Mouse (Mus musculus) 3T3-L1 (cell line): Measurements from ENCODE around the gene Atp6v1g1.

Experiments used
- DNase-seq: peaks from one replicate; pipeline ENCODE4 v3.0.0-alpha.2; 2015; ENCODE audit warnings: low read depth, low spot score

Gene Atp6v1g1

DNA sequence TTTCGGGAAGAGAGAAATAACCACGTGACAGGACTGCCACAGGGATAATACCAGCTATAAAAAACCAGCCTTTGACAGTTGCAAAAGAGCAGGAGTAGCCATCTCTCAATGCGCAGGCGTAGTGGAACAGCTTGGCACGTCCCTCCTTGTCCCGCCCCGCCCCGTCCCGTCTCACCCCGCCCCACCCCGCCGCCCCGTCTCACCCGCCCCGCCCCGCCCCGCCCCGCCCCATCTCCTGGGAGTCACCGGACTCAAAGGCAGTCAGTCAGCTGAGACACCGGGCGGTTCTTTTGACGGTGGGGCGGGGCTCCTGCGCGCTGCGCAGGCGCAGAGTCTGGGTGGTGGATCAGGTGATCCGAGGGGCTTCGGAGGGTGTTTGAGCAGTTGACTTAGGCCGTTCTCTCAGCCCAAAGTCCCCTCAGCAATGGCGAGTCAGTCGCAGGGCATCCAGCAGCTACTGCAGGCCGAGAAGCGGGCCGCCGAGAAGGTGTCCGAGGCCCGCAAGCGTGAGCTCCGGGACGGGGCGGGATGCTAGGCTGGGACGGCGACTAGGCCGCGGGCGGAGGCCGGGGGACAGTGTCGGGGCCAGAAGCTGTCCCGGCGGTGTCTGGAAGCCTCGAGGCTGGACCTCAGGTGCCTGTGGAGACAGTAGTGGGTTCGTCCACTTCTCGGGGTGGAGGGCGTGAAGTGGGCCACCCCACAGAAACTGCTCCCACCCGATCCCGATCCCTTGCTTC, at the start of gene Atp6v1g1:
TSS of gene Atp6v1g1 (plus strand) at position 279 of the 737 bp plus-strand sequence.
- DNase-seq = peak; percentile 90

DNA sequence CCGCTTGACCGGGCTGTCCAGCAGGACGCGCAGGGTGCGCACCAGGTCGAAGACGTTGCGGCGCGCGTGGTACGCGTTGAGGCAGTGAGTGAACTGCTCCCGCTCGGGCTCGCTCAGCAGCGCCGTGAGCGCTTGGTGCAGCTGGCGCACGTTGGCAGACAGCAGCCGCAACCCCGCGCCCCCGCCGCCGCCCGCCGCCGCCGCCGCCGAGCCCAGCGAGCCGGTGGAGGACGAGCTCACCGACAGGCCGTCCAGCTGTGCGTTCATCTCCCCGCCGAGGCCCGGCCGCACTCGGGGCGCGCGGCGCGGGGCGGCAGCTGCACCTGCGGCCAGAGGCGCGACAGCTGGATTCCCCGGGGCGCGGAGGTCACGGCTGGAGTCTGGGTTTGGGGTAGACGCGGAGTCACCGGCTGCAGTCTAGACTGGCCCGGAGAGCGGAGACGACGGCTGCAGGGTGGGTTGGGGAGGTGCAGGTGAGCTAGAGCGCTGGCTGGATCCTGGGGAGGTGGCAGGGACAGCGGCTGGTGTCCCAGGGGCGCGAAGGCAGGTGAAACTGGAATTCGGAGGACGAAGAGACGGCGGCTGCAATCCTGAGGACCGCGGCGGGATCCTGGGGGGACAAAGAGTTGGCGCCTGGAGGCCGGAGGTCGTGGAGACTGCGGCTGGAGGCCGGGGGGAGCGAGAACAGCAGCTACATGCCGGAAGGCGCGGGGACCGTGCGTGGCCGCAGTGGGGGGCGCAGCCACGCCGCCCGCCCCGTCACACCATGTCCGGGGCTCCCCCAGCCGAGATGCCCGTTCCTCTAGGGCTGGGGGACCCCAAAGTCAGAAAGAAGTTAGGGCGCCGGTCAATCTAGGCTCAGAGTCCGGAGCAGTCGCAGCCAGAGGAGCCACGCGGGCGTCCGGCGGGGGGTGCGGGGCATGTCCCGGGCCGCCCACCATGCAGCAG, 49.3 kb upstream of the Atp6v1g1 start:
- DNase-seq = no peak

DNA sequence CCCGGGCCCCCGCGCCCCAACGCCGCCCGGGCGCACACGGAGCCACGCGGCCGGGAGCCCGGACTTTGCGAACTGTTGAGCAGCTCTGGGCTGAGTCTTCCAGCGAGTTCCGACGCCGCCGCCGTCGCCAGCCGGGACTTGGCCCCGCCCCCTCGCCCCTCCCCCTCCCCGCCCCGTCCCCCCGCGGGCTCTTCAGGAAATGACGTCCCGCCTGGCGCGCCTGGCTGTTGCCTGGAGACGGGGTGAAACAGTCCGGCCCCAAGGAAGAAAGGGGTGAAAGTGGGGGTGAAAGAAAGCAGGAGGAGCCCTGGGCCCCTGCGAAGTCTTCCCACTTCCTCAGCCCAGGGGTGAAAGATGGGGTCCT, 48.7 kb upstream of the Atp6v1g1 start, which contains the start of gene Whrn:
TSS of gene Whrn (minus strand) at position 77 of the 364 bp plus-strand sequence.
- peak; percentile 71 for DNase-seq

DNA sequence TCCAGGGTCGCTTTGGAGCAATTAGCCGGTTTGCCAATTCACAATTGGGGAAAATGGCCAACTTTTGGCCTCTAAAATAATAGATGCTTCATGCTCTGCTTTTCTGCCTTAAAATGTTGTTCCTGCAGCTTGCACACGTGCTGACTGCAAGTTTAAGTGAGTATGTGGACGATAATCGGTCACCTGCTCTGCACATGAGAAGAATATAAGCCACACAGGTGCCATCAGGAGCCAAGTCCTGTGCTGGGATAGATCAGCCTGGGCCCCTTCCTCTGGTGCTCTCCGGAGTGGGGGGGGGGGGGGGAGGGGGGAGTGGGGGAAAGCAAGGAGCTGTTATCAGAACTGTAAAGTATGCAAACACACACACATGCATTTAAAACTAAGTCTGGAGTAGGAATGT, 48.3 kb upstream of the Atp6v1g1 start:
- no peak for DNase-seq

DNA sequence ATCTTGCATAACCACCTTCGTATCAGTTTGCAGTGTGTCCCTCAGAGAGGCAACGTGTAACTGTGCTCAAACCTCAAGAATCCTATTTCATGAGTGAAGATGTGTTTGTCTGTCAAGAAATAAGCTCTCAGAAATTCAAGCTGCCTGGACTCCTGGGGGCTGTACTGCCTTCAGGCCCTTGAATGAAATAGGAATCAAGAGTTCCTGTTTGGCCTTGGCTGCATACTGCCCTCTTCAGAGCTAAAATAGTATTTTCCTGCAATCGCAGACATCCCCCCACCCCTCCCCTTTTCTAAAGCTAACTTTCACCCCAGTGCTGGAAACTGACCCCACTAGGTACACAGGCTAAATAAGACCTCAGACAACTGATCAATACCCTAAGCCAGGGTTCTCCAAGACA, 46.2 kb upstream of the Atp6v1g1 start:
- DNase-seq = no peak

DNA sequence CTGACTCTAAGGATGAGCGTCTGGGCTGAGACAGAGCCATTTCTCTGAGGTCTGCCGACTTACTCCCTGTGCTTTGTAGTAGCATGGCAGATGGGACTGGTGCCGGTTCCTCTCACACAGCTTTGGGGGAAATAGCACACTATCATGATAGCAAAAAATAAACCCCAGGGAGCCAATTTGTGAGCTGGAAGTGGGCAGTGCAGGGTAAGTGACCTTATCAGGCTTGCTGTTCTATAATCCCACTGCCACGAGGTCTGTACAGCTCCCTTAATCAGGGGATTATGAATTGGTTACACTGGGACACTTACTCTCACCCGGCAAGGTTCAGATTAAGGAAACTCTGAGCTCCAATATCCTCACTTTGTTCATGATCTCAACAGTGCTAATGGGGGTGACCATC, 43.5 kb upstream of the Atp6v1g1 start:
- DNase-seq = no peak

DNA sequence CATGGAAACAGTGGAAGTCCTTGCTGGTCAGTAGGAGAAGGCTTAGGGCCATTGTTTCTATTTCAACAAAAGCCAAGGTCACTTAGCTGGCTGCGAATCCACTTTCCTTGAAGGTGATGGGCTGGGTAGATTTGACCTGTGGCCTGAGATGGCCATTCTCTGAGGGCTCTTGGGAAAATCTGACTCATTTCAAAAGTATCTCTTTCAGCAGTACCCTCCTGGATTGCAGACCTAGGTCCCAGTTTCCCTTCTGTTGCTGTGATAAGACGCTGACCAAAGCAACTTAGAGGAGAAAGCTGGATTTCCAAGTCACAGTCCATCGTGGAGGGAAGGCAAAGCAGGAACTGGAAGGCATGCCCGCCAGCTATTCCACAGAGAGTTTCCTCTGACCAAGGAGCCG, 40.6 kb upstream of the Atp6v1g1 start:
- DNase-seq = peak; percentile 25

DNA sequence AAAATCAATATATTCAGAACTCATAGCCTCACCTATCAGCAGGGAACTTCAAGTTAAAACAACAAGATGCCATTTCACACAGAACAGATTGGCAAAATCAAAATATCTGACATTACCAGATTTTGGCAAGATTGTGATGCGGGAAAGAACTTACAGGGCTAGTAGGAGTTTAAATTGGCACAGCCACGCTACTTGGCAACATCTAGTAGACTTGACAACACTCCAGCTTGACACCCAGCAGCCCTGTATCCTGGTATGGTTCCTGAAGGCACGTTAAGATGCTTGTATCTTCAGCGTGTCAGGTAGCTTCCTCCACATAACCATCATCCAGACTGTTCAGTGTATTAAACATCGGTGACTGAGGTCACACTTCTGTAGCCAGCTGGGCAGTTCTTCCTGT, 37.1 kb upstream of the Atp6v1g1 start:
- DNase-seq = no peak

DNA sequence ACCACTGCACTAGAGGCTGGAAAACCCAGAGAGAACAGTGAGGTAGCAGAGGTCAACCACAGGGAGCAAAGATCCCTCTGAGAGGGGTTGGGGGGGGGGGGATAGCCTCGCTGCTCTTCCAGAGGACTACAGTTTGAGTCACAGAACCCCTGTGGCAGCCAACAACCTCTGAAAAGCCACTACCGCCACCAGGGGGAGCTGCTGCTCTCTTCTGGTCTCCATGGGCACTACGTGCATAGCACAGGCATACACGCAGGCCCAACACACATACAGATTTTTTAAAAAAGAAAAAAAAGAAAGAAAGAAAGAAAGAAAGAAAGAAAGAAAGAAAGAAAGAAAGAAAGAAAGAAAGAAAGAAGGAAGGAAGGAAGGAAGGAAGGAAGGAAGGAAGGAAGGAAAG, 36.3 kb upstream of the Atp6v1g1 start:
- peak; percentile 81 for DNase-seq

DNA sequence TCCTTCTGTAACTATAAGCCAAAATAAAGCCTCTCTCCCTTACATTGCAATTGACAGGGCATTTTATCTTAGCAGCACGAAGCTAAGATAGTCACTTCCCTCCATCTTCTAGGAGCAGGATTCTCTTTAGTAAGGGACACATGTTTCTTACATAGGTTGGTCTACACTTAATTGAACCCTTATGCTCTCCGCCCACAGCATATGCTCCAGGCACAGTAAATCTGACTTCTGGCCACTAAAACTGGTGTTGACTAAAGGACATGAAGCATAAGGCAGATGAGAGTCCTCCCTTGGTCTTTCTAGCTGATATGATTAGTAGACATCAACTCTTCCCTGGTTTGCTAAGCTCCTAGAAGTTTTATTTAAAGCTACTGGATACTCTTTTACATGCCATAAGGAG, 31.7 kb upstream of the Atp6v1g1 start:
- peak; percentile 51 for DNase-seq

DNA sequence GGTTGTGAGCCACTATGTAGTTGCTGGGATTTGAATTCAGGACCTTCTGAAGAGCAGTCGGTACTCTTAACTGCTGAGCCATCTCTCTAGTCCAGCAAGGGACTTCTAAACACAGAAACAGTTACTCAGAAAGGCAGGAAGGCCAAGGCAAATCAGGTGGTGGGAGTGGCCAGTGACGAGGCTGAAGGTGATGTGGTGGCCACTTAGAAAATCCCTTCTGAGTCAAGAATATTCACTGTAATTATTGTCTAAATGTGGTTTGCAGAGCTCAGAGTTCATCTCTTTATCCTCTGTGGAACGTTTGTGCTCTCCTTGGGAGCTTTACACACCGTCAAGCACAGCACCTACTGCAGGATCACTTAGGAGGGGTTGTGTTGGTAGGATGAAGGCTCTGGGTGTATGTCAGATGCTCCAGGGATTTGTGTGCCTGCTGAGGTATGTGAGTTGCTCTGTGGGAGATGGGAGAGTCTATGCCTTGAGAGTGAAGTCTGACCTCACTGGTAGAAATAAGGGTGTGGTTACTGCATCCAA, 30.1 kb upstream of the Atp6v1g1 start:
- DNase-seq = no peak

DNA sequence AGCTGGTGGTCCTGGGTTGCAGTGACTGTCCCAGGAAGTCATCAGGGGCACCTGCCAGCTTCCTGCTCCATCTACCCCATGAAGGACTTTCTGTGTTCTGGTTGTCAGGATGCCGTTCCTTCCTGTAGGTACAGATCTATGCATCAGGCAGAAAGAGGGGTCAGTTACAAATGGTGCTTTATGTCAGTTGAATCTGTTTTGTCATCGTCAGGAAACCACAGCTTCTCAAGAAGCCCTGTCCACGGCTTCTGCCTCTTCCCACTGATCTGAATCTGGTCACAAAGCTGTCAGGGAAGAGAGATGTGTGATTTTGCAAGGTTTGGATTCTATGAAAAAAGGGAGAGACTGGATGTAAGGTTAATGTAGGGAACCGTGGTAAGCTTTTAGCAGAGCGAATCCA, 29.6 kb upstream of the Atp6v1g1 start:
- DNase-seq = no peak

DNA sequence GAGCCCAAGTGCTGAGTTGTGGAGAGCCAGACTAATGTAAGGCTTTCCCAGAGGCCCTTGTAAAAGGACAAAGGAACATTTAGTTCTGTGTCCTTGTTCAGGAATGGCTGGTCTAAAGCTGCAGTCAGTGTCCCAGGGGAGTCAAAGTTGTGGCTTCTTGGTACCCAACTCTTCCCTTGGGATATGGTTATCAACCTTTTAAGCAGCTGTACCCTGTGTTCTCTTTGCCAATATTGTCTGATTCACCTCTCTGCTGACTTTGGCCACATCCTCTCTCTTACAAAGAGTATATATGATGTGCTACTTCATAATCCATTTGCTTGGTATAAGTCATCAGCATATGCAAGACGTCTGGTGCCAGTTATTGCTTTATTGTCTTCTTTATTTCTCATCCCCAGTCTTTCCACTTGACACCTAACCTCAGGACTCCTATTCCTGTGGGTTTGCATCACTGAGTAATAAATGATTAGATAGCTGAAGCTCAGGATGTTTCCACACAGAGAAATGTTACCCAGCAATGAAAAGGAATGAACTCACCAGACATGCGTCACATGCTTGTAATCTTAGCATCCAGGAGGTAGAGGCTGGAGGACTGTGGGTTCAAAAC, 22.7 kb upstream of the Atp6v1g1 start:
- peak; percentile 56 for DNase-seq

DNA sequence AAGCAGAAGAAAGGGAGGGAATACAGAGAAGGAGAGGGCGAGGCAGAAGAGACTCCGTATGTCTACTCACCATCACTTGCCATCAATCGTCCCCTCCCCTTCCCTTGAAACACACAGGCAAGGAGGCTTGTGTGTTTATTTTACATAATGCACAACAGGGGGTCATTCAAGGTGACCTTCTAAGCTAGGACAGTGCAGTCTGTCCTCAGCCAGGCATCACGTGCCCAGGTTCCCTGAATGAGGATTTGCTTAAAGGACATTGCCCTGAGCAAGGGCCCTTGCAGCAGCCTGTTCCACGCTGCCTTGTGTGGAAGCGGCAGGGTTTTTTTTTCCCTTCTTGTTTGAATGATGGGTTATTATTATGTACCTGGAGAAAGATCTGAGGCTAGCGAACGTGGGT, 19.1 kb upstream of the Atp6v1g1 start:
- DNase-seq = no peak

DNA sequence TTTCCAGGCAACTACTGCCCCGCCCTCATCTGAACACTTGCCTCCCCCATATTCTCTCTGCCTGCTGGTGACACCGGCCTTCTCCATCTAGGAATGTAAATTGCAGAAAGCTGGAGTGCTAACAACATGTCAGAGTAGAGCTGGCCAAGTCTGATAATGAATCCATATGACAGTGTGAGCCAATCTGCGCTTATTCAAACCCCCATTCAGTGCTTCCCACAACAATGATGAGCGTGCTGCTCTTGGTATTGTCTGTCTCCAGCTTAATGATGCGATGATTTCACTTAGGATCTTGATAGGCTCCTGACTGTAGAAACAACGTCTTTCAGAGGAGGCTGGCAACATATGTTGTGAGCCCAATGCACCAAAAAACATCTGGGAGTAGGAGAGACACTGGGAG, 15.6 kb upstream of the Atp6v1g1 start:
- DNase-seq = peak; percentile 54

DNA sequence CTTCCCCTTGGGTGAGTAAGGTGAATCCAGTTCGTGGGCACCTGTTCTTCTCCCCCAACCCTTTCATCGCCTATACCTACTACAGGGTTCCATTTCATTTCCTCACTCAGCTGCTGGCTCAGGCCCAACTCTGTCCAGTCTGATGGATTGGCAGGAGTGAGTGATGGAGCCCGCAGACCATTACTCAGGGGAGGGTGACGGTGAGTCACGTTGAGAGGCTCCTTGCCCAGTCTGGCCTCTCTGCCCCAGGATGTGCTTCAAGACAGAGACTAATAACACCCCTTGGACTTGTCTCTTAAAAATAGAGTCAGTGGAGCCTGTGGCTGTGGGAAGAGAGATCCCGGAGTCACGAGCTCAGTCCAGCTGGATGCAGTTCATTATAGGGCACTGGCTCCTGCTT, 14.2 kb upstream of the Atp6v1g1 start:
- peak; percentile 87 for DNase-seq

DNA sequence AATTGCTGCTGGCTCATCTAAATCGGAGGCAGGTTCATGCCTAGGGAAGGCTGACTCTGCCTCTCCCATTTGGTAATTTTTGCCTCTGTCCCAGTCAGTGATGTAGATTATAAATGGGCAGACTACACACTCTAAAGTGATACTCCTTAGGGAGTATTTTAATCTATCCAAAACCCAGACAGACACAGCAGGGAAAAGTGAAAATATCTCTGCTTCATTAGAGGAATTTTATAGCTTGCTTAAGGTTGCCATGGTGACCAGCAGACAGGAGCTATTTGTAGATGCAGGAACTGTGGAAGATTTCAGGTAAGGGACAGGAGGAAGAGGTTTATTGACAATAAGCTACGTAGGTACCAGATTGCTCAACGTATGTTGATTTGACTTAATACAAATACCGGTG, 7.0 kb upstream of the Atp6v1g1 start:
- DNase-seq = no peak

DNA sequence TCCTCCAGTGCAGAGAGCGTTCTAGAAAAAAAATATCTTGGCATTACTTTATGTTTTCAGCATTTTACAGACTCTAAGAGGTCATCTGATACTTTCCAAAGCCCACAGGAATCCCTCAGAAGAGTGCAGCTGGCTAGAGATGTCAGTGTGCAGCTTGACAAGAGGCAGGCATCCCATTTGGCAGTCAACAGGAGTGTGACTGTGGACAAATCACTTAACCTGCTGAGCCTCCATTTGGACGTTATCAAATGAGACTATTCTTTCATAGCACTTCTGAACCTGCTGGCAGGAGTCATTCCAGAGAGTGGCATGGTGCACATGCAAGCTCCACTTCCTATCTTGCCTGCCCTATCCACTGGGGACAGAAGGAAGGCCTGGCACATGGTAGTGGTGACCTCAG, 2.4 kb upstream of the Atp6v1g1 start:
- DNase-seq = peak; percentile 69

DNA sequence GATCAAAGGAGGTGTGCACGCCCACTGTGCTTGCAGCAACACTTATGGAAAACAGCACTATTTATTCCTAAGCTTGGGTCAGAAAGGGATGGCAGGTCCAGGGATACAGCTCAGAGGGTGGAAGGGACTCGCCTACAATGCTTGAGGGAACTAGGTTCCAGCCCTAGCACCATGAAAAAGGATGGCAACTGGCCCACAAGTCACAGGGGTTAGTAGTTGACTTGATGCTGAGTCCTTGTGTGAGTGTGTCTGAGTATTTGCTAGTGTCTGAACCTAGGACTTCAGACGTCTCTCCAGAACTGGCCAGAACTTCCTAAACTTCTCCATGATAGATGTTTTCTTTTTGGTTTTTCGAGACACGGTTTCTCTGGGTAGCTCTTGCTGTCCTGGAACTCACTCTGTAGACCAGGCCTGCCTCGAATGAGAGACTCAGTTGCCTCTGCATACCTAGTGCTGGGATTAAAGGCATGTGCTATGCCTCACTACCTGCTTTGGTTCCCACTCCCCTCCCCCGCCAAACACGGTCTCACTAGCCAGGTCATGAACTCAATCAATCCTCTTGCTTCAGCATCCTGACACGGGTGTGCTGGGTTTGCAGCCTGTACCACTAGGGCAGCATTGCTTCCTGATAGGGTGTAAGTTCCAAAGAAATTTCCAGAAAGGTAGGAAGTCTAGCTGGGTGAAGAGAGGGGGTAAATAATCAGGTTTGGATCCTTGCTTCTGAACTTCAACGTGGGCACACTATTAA, 652 bp upstream of the Atp6v1g1 start:
- DNase-seq = no peak

DNA sequence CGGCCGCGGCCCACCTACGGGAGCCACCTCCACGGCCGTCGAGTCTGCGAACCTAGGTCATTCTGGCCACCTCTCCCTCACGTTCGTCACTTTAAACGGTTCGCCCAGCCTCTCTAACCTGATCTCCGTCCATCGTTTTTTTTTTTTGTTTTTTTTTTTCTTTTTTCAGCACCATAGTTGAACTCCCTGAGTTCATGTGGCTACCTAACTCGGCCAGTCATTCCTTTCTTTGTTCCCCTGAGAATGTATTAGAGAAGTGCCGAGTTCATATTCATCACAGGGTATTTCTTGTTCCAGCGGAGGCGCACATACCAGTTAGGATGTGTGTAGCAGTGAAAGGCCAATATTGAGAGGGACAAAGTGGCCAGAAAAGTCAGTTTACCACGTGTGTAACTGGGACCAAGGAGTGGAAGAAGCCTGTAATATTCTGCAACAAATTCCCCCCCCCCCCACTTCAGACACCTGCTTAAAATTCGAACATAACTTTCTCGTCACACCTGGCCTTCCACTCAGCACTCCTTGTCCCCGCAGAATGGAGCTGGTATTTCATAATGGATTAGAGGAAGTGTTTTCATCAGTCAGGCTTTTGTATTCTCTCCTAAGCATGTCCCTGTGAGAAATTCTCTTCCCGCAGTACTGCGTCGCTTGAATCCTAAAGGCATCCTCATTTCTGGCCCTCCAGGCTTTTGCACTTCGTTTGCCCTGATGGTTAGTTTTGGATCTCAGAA, 823 bp downstream of the Atp6v1g1 start:
- peak; percentile 48 for DNase-seq
